Mouse (Mus musculus) cerebral cortex, adult 2 months (tissue): ENCODE measurements around the gene Rbm14.

ENCODE experiments used
- WGBS: fragments of 180-500 bp; shearing (Covaris S2); methylation state at CpG from one replicate; pipeline ENCODE4 v1.1.7; 2018; 5-methylcytosine and 5-hydroxymethylcytosine counted together

Gene Rbm14

DNA sequence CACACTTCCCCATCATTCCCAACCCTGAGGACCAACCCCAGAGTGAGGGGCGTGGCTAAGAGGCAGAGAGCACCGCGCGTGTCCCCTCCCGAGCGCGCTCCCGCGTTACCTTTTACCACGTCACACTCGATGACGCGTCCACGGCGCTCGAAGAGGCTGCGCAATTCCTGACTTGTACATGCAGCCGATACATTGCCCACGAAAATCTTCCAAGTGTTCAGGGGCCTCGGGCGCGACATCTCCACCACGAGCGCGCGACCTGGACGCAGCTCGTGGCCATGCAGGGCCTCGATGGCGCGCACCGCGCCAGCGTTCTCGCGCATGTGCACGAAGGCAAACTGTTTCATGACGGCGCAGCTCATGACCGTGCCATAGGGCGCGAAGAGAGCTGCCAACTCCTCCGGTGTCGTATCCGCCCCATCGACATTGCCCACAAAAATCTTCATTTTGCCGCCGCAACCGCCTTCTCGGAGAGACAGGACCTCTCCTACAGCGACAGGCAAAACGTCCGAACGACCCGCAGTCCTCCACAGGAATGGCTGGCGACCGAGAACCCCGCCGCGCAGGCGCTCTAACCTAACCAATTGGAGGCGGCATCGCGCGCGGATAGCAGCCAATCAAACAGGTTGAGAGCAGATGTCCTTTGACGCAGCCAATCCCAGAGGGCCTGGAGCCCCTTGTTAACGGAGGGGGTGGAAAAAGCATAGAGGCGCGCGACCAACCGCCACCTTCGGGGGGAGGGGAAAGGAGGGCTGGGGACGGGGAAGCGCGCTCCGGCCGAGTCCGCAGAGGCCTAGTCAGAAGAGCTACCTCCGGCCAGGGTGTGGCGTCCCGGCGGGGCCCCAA is at the start of gene Rbm14, which contains the start of gene Gm21992:
TSS of gene Rbm14 (minus strand) at position 572 of the 846 bp plus-strand sequence.
TSS of gene Gm21992 (minus strand) at position 550 of the 846 bp plus-strand sequence.
- WGBS: under 1% methylated on average over 83 of the region's 83 CpGs

DNA sequence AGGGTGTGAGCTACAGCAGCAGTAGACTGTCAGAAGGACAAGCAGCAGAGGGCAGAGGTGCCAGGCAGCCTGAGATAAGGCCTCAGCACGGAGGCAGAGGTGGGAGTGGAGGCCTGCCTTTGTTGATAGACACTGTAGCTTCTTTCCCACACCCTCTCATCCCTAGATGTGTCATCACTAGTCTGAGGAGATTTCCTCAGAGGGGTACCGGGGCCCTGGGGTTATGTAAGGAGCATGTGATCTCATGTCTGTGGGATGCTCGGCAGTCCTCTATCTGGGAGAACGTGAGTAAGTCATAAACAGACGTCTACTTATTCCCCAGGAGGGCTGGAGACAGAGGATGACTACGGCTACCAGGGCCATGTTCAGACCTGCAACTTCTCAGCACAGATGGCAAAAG is 47.6 kb upstream of the Rbm14 start:
- WGBS: 51% methylated on average over 6 of the region's 6 CpGs

- WGBS: 62% methylated on average over 4 of the region's 4 CpGs
Measured at GRCm38 (mm10) chr19:4855951-4856350, 44.5 kb upstream of the Rbm14 start.

DNA sequence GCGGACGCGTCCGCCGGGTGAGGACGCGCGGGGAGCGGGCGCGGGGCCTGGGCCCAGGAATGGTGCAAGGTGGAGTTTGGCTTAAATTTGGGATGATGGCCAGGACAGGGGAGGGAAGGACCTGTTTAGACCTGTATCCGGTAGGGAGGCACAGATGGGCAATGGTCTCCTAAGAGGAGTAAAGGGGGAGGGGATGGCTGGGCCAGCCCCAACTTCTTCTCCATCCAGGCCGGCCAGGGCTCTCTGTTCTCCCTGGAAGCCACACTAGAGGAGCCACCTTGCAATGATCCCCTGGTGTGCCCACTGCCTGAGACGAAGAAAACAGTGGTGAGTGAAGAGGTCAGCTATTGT is 44.0 kb upstream of the Rbm14 start:
- 2% methylated on average over 14 of the region's 14 CpGs for WGBS

DNA sequence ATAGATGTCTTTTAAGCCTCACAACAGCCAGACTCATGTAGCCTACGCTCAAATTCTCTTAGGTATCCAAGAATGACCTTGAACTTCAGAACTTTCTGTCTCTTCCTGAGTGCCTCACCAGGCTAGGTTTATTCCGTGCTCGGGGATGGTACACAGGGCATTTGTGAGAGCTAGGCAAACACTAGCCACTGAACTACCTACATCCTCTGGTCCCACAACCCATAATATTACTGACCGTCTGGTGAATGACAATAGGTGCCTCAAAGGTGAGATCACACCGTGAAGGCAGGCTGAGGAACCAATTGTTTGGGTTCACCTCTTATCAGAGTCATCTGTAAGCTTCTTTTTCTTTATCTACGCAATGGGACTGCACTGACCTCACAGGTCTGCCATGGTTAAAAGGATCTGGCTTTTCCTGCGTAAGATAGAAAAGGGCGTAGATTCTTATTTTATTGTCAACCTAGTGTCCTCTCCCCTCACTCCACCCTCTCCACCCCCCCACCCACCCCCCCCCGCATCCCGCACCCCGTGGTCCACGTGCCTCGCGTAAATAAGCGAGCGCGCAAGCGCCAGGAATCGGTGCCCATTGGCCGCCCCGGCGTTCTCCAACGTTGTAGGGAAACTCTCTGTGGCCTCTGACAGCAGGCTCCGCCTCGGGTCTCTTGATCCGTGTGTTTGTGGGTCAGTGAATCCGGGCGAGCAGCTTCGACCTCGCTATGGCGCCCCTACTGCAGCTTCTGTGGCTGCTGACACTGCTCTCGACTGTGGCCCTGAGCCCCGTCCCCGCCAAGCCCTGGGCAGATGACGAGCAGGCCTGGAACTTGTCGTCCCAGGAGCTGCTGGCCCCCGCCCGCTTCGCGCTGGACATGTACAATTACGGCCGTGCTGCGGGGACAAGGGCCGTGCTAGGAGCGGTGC is 43.4 kb upstream of the Rbm14 start, which contains the start of gene Ctsf:
TSS of gene Ctsf (plus strand) at position 579 of the 918 bp plus-strand sequence.
- WGBS: 3% methylated on average over 45 of the region's 45 CpGs

DNA sequence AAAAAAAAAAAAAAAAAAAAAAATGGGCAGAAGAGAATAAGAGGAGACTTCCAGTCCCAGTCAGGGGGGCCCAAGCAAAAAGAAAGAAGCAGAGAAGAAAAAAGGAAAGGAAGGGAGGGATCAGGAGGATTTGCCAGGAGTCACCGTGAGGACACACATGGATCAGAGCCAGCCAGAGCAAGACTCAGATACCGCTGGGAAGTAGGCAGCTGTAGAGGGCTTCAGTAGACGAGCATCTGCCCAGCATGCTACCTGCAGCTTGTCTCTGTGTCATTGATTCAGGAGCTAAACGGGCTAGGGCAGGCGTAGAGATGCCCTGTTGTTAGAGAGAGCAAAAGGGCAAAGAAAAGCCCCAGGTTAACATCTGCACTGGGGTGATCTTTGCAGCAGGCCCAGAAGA is 38.8 kb upstream of the Rbm14 start:
- 50% methylated on average over 5 of the region's 5 CpGs for WGBS

DNA sequence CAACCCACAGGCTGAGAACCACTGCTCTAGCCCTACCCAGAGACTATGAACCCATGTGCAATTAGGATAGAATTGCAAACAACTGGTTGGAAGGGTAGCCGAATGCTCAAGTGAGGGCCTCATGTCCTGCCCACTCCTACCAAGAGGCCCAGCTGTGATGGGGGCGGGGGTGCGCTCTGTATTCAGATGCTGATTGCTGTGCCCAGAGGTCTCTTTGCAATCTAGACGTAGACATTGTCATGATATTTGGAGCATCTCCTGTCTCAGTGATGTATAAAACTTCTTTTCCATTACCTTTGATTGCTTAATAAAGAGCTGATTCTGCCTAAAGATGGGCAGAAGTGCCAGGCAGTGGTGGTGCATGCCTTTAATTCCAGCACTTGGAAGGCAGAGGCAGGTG is 38.4 kb upstream of the Rbm14 start:
- 63% methylated on average over 4 of the region's 4 CpGs for WGBS

DNA sequence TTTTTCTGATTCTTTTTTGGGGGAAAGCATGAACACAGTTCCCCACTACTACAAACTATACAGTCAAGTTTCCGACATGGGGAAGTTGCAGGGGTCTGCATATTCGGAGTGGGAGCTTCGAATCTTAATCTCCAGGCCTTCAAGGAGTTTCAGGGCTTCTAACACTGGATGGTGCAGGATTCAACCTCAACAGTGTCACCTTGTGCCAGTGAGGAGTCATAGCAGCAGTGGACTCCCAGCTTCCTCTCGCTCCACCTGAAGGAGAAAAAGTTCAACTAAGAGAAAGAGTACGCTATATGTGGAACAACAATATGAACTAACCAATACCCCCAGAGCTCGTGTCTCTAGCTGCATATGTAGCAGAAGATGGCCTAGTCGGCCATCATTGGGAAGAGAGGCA is 36.1 kb upstream of the Rbm14 start:
- WGBS: 39% methylated on average over 7 of the region's 7 CpGs

DNA sequence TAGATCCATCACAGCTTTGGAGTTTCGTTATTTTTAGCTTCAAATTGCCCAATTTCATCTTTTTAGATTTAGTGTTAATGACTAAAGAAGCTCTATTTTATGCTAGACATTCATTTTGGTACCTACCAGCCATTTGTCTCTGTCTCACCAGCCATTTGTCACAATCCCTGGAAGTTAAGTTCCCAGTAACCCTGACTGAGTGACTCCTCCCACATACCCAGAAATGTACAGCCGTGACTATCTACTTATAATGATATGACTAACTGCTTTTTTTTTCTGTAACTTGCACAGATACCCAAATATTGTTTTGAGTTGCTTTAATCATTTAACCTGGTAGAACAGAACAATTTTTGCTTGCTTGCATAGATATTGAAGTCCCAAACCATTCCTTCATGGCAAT is 34.4 kb upstream of the Rbm14 start:
- 74% methylated on average over 2 of the region's 2 CpGs for WGBS

DNA sequence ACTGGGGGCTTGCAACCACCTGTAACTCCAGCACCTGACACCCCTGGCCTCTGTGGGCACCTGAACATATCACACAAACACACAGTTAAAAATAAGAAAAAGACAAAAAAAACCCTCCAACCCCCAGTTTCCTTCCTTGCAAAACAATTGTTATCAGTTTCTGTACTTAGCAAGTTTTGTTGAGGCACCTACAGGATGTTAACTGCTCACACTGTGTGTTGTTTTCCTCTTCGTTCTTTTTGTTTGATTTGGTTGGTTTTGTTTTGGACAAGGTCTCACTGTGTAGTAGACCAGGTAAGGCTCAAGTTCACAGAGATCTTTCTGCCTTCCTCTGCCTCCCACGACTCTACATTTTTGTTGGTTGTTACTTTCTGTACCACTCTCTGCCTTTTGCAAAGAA is 31.2 kb upstream of the Rbm14 start:
- WGBS: 68% methylated on average over 2 of the region's 2 CpGs

GRCm38 (mm10) chr19:4840848-4841247 is 29.4 kb upstream of the Rbm14 start:
- 83% methylated on average over 9 of the region's 9 CpGs for WGBS

DNA sequence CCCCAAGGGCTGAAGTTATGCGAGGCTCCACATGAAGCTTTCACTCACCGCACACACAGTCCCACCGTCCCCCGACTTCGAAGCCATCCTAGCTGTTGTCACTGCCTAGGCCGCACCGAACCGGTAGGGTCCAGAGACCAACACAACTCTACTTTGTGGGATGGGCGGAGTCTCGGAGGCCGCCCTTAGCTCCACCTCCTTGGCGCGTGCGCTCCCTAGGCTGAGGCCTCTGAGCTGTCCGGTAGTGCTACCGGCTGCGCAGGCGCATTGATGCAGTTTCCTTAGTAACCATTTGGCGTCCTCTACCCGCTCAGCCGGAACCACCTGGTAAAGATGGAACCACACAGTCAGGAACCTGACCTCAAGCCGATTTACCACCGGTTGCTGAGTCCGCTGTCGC is 27.7 kb upstream of the Rbm14 start, which contains the start of the genes Ccs and Ccdc87:
TSS of gene Ccs (minus strand) at position 184 of the 400 bp plus-strand sequence.
TSS of gene Ccdc87 (plus strand) at position 218 of the 400 bp plus-strand sequence.
- 2% methylated on average over 25 of the region's 25 CpGs for WGBS

DNA sequence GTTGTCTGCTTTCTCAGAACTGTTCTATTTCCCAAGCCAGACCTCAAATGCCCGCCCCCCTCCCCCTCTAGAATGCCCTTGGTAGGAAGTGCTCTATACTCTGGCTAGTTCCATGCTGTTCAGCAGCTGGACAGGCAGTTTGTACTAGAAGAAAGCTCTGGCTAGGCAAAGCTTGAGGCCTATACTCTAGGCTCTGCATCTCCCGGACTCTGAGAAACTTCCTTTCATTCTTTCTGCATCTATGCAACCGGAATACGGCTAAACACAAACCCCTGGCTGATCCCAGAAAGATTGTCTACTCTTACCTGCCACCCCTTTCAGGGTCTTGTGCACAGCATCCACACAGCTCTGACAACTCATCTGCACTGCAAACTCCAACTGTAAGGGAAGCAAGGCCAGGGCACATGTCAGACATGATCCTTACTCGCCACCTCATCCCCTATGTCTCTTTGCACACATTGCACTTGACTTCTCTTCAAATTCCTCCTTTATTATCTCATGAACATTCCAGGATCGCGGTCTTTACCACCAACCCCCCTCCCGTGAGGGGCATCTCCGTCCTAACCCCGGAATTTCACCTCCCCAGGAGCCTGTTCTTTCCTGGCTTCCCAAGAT is 27.2 kb upstream of the Rbm14 start:
- 15% methylated on average over 10 of the region's 10 CpGs for WGBS

GRCm38 (mm10) chr19:4837049-4837448 is 25.6 kb upstream of the Rbm14 start:
- WGBS: 89% methylated on average over 6 of the region's 6 CpGs

GRCm38 (mm10) chr19:4836096-4836495 is 24.7 kb upstream of the Rbm14 start:
- 81% methylated on average over 2 of the region's 2 CpGs for WGBS

GRCm38 (mm10) chr19:4833977-4834376 is 22.5 kb upstream of the Rbm14 start:
- WGBS: 87% methylated on average over 8 of the region's 8 CpGs

GRCm38 (mm10) chr19:4829156-4829555 is 17.7 kb upstream of the Rbm14 start:
- WGBS: 56% methylated on average over 7 of the region's 7 CpGs

DNA sequence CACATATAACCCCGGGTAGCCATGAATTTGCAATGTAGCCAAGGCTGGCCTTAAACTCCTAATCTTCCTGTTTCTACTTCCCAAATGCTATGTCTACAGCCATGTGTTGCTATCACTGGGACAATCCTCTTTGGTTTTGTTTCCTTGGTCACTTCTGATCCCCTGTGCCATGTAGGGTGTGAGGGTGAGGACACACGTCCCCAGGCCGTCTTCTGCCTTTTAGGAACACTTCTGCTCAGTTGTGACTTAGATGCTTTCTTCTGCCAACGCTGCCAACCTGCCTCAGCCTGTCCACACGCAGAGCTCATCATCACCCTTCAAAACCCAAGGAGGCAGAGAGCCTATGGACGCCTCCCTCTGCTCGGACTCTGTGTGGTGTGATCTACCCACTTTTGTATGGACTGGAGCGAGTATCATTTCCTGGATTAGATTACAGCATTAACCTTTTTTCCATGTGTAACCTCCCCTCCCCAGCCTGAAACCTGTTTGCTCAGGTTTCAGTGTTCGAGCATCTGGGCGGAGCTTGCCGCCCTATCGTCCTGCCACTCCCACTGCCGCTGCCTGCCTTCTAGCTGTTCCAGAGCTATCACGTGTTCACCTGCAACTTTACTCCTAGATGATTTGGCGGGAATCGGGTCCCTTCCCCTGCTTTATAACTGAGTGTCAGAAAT is 17.1 kb upstream of the Rbm14 start:
- WGBS: 72% methylated on average over 16 of the region's 16 CpGs

DNA sequence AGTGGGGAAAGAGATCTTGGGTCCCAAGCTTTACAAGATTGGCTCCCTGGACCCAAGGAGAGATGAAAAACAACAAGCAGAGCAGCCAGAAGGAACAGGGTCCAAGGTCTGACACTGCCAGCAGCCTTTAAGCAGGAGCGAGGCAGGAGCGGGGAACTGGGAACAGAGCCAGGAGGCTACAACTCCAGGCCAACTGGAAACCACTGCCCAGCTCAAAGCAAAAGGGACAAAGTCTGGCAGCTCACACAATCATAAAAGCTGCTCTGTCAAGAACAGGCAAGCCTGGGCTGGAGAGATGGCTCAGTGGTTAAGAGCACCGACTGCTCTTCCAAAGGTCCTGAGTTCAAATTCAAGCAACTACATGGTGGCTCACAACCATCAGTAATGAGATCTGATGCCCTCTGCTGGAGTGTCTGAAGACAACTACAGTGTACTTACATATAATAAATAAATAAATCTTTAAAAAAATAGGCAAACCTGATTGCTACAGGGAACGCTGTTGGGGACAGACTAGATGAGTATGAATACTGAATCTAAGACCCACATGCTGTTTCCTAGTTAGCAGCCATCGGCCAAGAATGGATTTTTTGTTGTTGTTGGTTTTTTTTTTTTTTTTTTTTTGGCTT is 9.4 kb upstream of the Rbm14 start:
- 57% methylated on average over 5 of the region's 5 CpGs for WGBS

DNA sequence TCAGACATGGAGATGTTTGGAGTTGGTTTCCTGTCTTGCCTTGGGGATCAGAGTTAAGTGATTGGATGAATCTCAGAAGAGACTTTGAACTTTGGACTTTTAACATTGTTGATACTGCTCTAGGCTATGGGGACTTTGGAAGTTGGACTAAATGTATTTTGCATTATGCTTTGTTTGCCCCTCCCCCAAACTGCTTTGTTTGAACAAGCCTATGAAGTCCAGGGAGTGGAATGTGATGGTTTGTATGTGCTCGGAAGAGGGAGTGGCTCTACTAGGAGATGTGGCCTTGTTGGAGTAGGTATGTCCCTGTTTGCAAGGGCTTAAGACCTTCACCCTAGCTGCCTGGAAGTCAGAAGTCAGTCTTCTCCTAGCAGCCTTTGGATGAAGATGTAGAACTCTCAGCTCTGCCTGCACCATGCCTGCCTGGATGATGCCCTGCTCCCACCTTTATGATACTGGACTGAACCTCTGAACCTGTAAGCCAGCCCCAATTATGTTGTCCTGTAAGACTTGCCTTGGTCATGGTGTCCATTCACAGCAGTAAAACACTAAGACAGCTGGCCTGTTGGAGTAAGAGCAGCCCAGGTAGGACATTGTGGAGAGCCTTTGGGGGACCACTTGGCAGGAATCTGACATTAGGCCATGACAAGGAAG is 5.9 kb upstream of the Rbm14 start:
- 72% methylated on average over 1 of the region's 1 CpGs for WGBS
